Mouse (Mus musculus) thymus, adult 2 months (tissue): Measurements from ENCODE around the gene Gpalpp1.

Source experiments
- CTCF ChIP-seq: fragments of 200-500 bp; IDR thresholded peaks from 2 replicates; pipeline ENCODE4 v1.5.1; 2012; ENCODE audit warnings: mild to moderate bottlenecking, control low read depth, low read length, moderate library complexity, borderline replicate concordance; ENCODE audit not compliant: control insufficient read depth, poor library complexity, insufficient read depth; ENCODE audit errors: extremely low read depth
- POLR2A ChIP-seq: fragments of 200-500 bp; IDR thresholded peaks from 2 replicates; pipeline ENCODE4 v1.6.1; 2012; ENCODE audit warnings: mild to moderate bottlenecking, low read length, control low read depth, moderate library complexity; ENCODE audit not compliant: control insufficient read depth, poor library complexity, insufficient read depth; ENCODE audit errors: extremely low read depth

GRCm38 (mm10) chr14:76121901-76122662 lies 11.5 kb upstream of the Gpalpp1 start:
- no peak for TF ChIP-seq CTCF
- no peak for TF ChIP-seq POLR2A
